Mouse (Mus musculus) hindbrain, embryonic 11.5 days (tissue): ENCODE measurements around the gene Flii. TPM values are rescaled to one million over a fixed set of nuclear protein-coding genes. Genes with fewer than 3 reads are reported as not detected.

Experiments used
- ATAC-seq: fragments of 200-750 bp; cut with Nextera tagmentation; 2 replicates; pipeline ENCODE4 v1.8.0; 2017; ENCODE audit warnings: mild to moderate bottlenecking, moderate TSS enrichment, moderate library complexity; ENCODE audit not compliant: low FRiP score
- DNase-seq: peaks from one replicate; pipeline ENCODE4 v3.0.0-alpha.2; 2015; ENCODE audit warnings: low spot score
- H3K27ac ChIP-seq: fragments of 300-500 bp; sonication (generic); 2 replicates; pipeline ENCODE4 v1.5.1; 2014; ENCODE audit warnings: mild to moderate bottlenecking, low read depth, low read length
- H3K27me3 ChIP-seq: fragments of 300-500 bp; sonication (generic); 2 replicates; pipeline ENCODE4 v1.6.1; 2014; ENCODE audit warnings: mild to moderate bottlenecking, low read length, moderate library complexity, mixed read lengths; ENCODE audit not compliant: control insufficient read depth, insufficient read depth
- H3K36me3 ChIP-seq: fragments of 300-500 bp; sonication (generic); 2 replicates; pipeline ENCODE4 v1.6.1; 2014; ENCODE audit warnings: mild to moderate bottlenecking, low read length, moderate library complexity, mixed read lengths; ENCODE audit not compliant: control insufficient read depth, insufficient read depth
- H3K4me1 ChIP-seq: fragments of 300-500 bp; sonication (generic); replicated peaks from 2 replicates; pipeline ENCODE4 v1.6.1; 2014; ENCODE audit warnings: low read length, mixed read lengths; ENCODE audit not compliant: control insufficient read depth, insufficient read depth
- H3K4me2 ChIP-seq: fragments of 300-500 bp; sonication (generic); replicated peaks from 2 replicates; pipeline ENCODE4 v1.6.1; 2014; ENCODE audit warnings: mild to moderate bottlenecking, low read depth, low read length
- H3K4me3 ChIP-seq: fragments of 300-500 bp; sonication (generic); 2 replicates; pipeline ENCODE4 v1.5.1; 2014; ENCODE audit warnings: low read depth, low read length
- H3K9ac ChIP-seq: fragments of 300-500 bp; sonication (generic); 2 replicates; pipeline ENCODE4 v1.6.1; 2014; ENCODE audit warnings: low read depth, low read length
- H3K9me3 ChIP-seq: fragments of 300-500 bp; sonication (generic); 2 replicates; pipeline ENCODE4 v1.6.1; 2016; ENCODE audit warnings: low read length; ENCODE audit not compliant: control insufficient read depth
- WGBS: fragments of 180-500 bp; shearing (Covaris S2); extraction: QIAGEN DNeasy Blood & Tissue Kit; methylation state at CpG from one replicate; pipeline ENCODE4 v1.1.7; 2014; 5-methylcytosine and 5-hydroxymethylcytosine counted together
- polyA plus RNA-seq: library from polyadenylated mRNA; unstranded; fragments of >200 nt; fragmentation: Nextera tagmentation; extraction: Ambion mirVana; gene quantifications from 2 replicates; pipeline ENCODE4 v1.2.1, GENCODE M21; 2014

The Flii gene
- polyA plus RNA-seq, 1 experiment from 2014 or later: 54.5 TPM

DNA sequence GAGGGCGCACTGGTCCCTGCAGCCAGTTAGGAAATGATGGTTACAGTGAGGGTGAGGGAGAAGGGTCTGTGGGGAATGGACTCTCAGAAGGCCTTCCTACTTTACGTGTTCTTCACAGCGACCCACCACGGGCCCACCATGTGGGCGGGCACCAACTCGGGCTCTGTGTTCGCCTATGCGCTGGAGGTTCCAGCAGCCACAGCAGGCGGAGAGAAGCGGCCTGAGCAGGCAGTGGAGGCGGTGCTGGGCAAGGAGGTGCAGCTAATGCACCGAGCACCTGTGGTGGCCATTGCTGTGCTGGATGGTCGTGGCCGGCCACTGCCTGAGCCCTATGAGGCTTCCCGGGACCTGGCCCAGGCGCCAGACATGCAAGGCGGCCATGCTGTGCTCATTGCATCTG is 15.8 kb downstream of the Flii start:
- Histone ChIP-seq H3K4me2 (no peak overlapping the region), H3K4me3 (no peak overlapping the region), H3K27me3 (no peaks in the 10 kb centered on the region), H3K9me3 (no peaks in the 10 kb centered on the region), H3K36me3 (peaks cover 51% of the 10 kb centered on the region), H3K27ac (no peak overlapping the region), H3K9ac (no peak overlapping the region), H3K4me1 (no peaks in the 10 kb centered on the region)
- DNase-seq (no peak), ATAC-seq (no peak)
- 94% methylated on average over 17 of the region's 17 CpGs for WGBS

DNA sequence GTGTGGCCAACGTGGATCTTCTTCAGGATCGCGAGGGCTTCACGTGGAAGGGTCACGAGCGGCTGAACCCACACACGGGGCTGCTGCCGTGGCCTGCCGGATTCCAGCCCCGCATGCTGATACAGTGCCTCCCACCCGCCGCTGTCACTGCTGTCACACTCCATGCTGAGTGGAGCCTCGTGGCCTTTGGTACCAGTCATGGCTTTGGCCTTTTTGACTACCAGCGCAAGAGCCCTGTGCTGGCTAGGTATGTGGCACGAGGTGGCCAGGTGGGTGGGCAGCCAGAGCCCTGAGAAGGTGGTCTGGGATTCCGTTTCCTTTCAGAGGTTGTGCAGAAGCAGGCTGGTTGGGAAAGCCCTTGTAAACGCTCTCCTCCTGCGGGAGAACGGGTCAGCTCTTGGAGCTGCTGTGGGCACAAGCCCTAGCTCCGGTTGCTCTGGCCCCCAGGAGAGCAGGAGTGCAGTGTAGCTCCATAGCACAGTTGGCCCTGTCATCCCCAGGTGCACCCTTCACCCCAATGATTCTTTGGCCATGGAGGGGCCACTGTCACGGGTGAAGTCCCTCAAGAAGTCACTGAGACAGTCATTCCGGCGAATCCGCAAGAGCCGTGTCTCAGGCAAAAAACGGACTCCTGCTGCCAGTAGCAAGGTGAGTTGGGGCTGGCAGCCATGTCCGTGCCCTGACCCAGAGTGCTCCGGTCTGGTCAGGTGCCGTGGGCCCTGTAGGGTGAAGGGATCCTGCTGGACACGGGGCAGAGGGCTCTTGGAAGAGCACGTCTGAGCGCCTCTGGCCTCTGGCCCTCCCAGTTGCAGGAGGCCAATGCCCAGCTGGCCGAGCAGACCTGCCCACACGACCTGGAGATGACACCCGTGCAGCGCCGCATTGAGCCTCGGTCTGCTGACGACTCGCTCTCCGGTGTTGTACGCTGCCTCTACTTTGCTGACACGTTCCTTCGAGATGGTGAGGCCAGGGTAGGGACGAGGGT is 17.3 kb downstream of the Flii start:
- Histone ChIP-seq H3K4me1 (no peaks in the 10 kb centered on the region), H3K27me3 (no peaks in the 10 kb centered on the region), H3K36me3 (peaks cover 55% of the 10 kb centered on the region), H3K27ac (no peak overlapping the region), H3K9me3 (no peaks in the 10 kb centered on the region), H3K4me2 (no peak overlapping the region), H3K9ac (no peak overlapping the region), H3K4me3 (no peak overlapping the region)
- ATAC-seq (no peak), DNase-seq (no peak)
- WGBS: 93% methylated on average over 45 of the region's 45 CpGs

DNA sequence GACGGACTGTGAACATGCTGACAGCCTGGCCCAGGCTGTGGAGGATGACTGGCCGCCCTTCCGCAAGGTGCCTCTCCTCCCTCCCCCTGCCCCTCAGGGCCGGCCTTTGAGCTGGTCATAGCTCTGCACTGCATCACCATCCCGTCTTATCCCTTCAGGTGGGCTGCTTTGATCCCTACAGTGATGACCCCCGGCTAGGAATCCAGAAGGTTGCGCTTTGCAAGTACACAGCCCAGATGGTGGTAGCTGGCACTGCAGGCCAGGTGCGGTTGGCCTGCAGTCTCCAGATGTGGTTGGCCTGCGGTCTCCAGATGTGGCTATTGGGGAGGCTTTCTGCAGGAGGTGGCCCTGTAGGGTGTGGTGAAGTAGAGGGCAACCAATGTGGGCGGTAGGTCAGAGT is 18.4 kb downstream of the Flii start:
- H3K36me3 ChIP-seq: peaks cover 49% of the 10 kb centered on the region
- no peak overlapping the region for H3K4me3 ChIP-seq
- H3K27me3 ChIP-seq: no peaks in the 10 kb centered on the region
- H3K4me1 ChIP-seq: no peaks in the 10 kb centered on the region
- DNase-seq: no peak
- no peak overlapping the region for H3K4me2 ChIP-seq
- no peaks in the 10 kb centered on the region for H3K9me3 ChIP-seq
- H3K9ac ChIP-seq: no peak overlapping the region
- no peak for ATAC-seq
- H3K27ac ChIP-seq: no peak overlapping the region
- 92% methylated on average over 10 of the region's 10 CpGs for WGBS

DNA sequence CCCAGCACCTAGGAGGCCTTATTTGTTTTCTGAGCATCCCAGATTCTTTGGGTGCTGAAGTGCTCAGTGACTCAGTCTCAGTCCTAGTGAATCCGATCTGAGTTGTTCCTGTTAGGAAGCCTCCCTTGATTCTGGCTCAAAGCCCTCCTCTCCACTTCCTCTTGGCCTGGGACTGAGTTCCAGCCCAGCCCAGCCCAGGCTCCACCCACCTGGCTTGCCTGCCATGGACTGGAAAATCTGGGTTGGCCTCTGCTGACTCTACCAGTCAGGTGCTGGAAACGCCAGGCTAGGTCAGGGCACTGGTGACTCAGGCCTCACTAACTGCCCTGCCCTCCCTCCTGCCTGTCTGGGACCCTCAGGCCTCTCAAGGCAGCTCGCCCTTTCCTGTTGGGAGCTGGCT is 19.4 kb downstream of the Flii start:
- H3K36me3 ChIP-seq: peaks cover 41% of the 10 kb centered on the region
- no peak overlapping the region for H3K4me2 ChIP-seq
- no peak for DNase-seq
- no peak overlapping the region for H3K9ac ChIP-seq
- no peak for ATAC-seq
- H3K9me3 ChIP-seq: no peaks in the 10 kb centered on the region
- no peaks in the 10 kb centered on the region for H3K27me3 ChIP-seq
- no peak overlapping the region for H3K27ac ChIP-seq
- whole genome bisulfite sequencing: 84% methylated on average over 3 of the region's 3 CpGs
- no peak overlapping the region for H3K4me3 ChIP-seq
- no peaks in the 10 kb centered on the region; the same call in 1 of the 2 replicates for H3K4me1 ChIP-seq

DNA sequence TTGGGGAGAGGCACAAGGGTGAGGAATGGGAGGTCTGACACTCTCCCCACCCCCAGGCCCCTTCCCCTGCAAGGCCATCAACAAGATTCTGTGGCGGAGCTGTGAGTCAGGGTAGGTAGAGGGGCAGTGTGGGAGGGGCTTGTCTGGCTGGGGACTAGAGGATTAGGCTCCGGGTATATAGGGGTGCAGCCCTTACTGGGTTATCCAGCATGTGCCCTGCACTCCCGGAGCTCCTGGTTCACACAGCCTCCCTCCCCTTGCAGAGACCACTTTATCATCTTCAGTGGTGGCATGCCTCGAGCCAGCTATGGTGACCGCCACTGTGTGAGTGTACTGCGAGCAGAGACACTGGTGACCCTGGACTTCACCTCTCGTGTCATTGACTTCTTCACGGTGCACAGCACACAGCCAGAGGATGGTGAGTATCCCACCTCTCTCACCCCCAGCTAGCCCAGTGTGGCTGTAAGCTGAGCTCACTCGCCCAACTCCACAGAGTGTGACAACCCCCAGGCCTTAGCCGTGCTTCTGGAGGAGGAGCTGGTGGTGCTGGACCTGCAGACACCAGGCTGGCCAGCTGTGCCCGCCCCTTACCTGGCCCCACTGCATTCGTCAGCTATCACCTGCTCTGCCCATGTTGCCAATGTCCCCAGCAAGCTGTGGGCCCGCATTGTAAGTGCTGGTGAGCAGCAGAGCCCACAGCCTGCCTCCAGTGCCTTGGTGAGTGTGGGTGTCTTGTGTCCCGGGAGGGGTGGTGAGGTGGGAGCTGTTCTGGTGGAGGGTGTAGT is 20.2 kb downstream of the Flii start:
- DNase-seq (no peak), ATAC-seq (no peak)
- Histone ChIP-seq H3K4me3 (no peak overlapping the region), H3K9ac (no peak overlapping the region), H3K27me3 (no peaks in the 10 kb centered on the region), H3K27ac (no peak overlapping the region), H3K4me2 (no peak overlapping the region), H3K9me3 (no peaks in the 10 kb centered on the region), H3K4me1 (peaks cover under 1% of the 10 kb centered on the region; the same call in 1 of the 2 replicates), H3K36me3 (peaks cover 38% of the 10 kb centered on the region)
- WGBS: 90% methylated on average over 14 of the region's 14 CpGs

DNA sequence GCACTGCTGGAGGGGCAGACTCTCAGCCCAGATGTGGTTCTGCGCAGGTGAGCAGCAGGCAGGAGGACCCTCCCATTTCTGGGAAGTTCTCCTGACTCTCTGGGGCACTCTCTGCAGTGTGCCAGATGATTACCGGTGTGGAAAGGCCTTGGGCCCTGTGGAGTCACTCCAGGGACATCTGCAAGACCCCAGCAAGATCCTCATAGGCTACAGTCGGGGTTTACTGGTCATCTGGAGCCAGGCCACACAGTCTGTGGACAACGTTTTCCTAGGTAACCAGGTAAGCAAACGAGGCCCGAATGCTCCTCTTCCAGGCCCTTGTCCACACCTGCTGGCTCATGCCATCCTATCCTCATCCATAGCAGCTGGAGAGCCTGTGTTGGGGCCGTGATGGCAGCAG is 21.0 kb downstream of the Flii start:
- H3K4me1 ChIP-seq: peaks cover 7% of the 10 kb centered on the region
- H3K36me3 ChIP-seq: peaks cover 30% of the 10 kb centered on the region
- WGBS: 92% methylated on average over 7 of the region's 7 CpGs
- no peak overlapping the region for H3K27ac ChIP-seq
- no peaks in the 10 kb centered on the region for H3K9me3 ChIP-seq
- no peaks in the 10 kb centered on the region for H3K27me3 ChIP-seq
- no peak overlapping the region for H3K4me2 ChIP-seq
- ATAC-seq (no peak), DNase-seq (no peak)
- no peak overlapping the region for H3K4me3 ChIP-seq
- H3K9ac ChIP-seq: no peak overlapping the region

DNA sequence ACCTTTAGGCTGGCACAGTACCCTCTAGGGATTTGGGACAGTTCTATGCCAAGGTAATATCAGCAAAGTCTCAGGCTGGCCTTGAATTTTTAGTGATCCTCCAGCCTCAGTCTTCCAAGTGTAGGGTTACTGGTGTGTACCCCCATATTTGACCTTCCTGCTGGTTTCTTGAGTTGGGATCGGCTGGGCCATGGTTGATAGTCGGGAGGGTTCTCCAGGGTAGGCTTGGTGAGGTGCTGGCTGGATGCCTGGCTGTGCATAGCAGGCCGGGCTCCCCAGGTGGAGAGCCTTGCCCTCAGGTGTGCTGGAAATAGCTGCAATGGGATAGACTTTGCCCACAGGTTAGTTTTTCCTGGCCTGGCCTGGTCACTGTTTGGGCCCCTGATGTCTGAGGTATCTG is 21.8 kb downstream of the Flii start:
- DNase-seq: no peak
- no peak for ATAC-seq

DNA sequence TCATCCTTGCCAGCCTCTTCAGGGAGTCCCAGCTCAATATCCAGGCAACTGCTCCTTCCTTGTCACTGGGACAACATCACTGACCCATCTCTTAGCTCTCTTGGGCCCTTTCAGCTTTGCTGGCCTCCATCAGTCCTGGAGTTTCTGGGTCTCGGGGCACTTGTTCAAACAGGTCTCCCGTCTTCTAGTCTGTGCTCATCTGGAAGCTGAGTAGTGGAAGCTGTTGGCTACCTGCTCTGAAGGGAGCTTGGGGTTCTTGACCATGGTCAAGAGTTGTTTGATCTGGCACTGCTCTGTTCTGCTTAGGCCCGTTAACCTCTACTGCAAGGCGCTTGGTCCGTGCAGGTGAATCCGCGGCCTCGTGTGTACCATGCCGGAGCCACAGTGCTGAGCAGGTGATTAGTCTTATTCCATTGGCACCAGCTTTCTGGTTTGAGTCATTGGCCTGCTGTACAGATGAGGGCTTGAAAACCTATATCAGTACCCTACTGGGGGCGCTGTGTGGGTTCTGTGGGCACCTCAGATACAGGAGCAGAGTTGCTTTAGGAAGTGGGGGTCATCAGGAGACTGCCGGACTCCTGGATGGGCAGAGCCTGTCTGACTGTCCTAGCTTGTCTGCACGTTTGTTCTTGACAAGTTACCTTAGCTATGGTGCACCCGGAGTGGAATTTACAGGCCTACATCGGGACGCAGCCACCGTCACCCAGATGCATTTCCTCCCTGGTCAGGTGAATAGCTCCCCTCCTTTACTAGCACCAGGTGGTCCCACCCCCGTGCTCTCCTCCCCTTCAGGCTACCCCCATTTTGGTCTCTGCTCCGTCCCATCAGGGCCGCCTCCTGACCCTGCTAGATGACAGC is 22.8 kb downstream of the Flii start:
- Histone ChIP-seq H3K27me3 (no peaks in the 10 kb centered on the region), H3K36me3 (peaks cover 24% of the 10 kb centered on the region)
- 96% methylated on average over 19 of the region's 19 CpGs for WGBS

More for the DNA sequence above, 21.8 kb downstream of the Flii start:
- no peak overlapping the region for H3K4me3 ChIP-seq
- peaks cover 27% of the 10 kb centered on the region for H3K36me3 ChIP-seq
- no peaks in the 10 kb centered on the region for H3K9me3 ChIP-seq
- H3K27me3 ChIP-seq: no peaks in the 10 kb centered on the region
- H3K4me1 ChIP-seq: peaks cover 10% of the 10 kb centered on the region
- no peak overlapping the region for H3K4me2 ChIP-seq
- H3K27ac ChIP-seq: no peak overlapping the region
- H3K9ac ChIP-seq: no peak overlapping the region
- 98% methylated on average over 3 of the region's 3 CpGs for WGBS

More for the DNA sequence above, 22.8 kb downstream of the Flii start:
- Histone ChIP-seq H3K4me1 (peaks cover 10% of the 10 kb centered on the region), H3K27ac (no peak overlapping the region), H3K4me3 (no peak overlapping the region), H3K9ac (no peak overlapping the region), H3K4me2 (no peak overlapping the region), H3K9me3 (no peaks in the 10 kb centered on the region)
- ATAC-seq (no peak), DNase-seq (no peak)
